Mouse (Mus musculus) small intestine, adult 2 months (tissue): ENCODE measurements around the gene Anapc15.

Source experiments
- CTCF ChIP-seq: fragments of 200-500 bp; IDR thresholded peaks from 2 replicates; pipeline ENCODE4 v1.5.1; 2012; ENCODE audit warnings: low read depth, mild to moderate bottlenecking, control low read depth, inconsistent platforms, low read length, moderate library complexity, mixed read lengths; ENCODE audit not compliant: insufficient replicate concordance, insufficient read length; ENCODE audit errors: extremely low read depth
- POLR2A ChIP-seq: fragments of 200-500 bp; IDR thresholded peaks from 2 replicates; pipeline ENCODE4 v1.6.1; 2012; ENCODE audit warnings: low read depth, mild to moderate bottlenecking, control low read depth, inconsistent platforms, low read length, moderate library complexity

GRCm38 (mm10) chr7:101858362-101858761, 5.2 kb upstream of the Anapc15 start:
- TF ChIP-seq POLR2A (no peak), CTCF (no peak)
